Mouse (Mus musculus) layer of hippocampus, postnatal 10 days (tissue): Measurements from ENCODE around the gene Pih1d1. TPM values are rescaled to one million over a fixed set of nuclear protein-coding genes. Genes with fewer than 3 reads are reported as not detected.

ENCODE experiments used
- DNase-seq, 2 experiments: peaks; one replicate each; pipeline ENCODE4 v3.0.0; 2021; ENCODE audit warnings: low spot score in 2 of 2
- total RNA-seq, 2 experiments: library from RNA; stranded (reverse); gene quantifications; 2 replicates each; pipeline ENCODE4 v1.2.3; 2021

The Pih1d1 gene
- total RNA-seq, 2 experiments from 2014 or later = 60.7 to 63.1 TPM

GRCm38 (mm10) chr7:45126147-45126843 lies 27.8 kb upstream of the Pih1d1 start:
- no peak for DNase-seq

GRCm38 (mm10) chr7:45126844-45127699 lies 27.0 kb upstream of the Pih1d1 start:
- DNase-seq = no peak

- no peak for DNase-seq
Observed at GRCm38 (mm10) chr7:45127700-45128224, 26.3 kb upstream of the Pih1d1 start.

DNA sequence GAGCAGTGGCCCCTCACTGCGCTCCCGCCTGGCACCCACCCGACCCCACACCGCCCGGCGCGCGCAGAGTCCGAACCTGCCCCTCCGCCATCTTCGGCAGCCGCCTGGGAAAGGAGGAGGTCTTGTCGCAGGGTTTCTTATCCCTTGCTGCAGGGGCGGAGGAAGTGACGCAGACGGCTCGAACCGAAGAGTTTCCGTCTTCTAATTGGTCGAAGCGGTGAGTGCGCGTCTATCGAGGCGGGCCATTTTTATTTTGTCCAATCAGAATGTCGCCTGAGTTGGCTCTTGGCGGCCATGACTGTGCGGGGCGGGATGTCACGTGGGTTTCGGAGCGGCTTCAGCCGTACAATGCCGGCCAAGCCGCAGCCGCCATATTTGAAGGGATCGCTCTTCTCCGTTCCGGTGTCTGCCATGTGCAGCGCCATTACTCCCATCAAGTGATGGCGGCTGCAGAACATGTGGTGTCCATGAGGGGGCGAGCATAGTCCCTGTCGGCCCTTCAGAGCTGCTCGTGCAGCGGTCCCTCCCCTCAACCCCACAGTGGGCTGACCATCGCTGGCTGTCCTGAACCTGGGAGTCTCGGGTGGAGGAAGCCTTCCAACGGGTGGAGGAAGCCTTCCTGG lies 25.4 kb upstream of the Pih1d1 start, which contains the start of gene Rpl13a:
Gene Rpl13a, minus strand, starts transcription at position 138 of the 623 bp plus-strand sequence.
- peak; percentile 98 for DNase-seq

GRCm38 (mm10) chr7:45129318-45129717 lies 24.8 kb upstream of the Pih1d1 start:
- no peak for DNase-seq

DNA sequence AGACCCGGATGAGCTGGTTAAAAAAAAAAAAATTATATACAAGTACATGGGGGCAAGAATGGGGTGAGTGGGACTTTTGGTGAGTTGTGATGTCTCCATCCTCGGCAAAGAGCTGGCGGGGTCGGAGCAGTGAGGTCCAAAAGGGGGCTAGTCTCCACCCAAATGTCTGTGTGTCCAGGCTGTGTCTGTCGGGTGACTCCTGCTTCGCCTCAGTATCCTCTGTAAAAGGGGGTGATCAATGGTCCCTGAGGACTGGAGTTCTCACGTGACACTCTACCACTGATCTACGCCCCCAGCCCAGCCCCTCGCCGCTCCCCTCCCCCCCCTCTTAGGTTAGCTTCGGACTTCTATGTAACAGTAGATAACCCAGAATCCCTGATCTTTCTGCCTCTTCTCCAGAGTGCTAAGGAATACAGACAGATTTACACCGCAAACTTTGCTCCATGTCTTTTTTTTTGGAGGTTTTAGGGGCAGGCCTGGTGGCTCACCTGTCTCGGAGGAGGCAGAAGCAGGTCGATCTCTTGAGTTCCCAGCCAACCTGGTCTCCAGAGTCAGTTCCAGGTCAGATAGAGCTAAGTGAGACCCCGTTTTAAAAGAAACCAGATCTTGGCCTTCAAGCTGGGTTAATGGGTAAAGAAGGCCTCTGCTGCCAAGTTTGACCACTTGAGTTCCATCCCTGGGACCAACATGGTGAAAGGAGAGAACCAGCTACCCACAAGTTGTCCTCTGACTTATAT lies 24.2 kb upstream of the Pih1d1 start:
- no peak for DNase-seq

DNA sequence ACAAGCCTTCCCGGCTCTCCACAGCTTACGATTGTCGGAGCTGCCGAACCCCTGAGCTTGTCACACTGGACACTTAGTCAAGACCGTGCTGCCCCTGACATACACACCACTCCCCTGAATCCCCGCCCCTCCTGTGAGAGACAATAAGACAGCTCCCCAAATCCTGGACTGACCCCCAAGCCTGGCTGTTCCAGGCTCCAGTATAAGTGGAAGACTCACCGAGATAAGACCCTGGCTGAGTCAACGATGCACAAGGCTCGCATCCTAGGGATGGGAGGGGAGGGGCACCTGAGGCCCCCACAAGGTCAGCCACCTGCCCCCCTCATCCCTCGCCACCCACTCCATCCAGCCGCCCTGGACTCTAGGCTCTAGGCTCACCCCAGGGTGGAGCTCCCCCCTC lies 22.3 kb upstream of the Pih1d1 start:
- no peak for DNase-seq

- no peak for DNase-seq
Observed at GRCm38 (mm10) chr7:45133446-45134159, 20.5 kb upstream of the Pih1d1 start.

- DNase-seq = no peak
Observed at GRCm38 (mm10) chr7:45134544-45135026, 19.5 kb upstream of the Pih1d1 start.

DNA sequence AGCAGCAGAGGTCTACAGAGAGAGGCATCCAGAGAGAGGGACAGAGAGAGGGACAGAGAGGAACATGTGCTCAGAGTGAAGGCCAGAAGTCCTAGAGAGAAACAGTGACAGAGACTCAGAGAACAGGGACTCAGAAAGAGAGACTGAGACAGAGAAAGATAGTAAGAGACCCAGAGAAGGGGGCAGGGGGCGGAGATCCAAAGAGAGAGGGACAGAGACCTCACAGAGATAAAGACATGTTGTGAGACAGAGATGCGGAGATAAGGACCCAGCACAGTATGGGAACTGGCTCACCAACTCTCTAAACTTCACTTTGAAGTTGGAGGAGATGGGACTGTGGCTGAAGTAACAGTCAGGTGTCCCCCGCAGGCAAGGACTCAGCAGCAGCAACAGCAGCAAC lies 18.7 kb upstream of the Pih1d1 start:
- DNase-seq = no peak

DNA sequence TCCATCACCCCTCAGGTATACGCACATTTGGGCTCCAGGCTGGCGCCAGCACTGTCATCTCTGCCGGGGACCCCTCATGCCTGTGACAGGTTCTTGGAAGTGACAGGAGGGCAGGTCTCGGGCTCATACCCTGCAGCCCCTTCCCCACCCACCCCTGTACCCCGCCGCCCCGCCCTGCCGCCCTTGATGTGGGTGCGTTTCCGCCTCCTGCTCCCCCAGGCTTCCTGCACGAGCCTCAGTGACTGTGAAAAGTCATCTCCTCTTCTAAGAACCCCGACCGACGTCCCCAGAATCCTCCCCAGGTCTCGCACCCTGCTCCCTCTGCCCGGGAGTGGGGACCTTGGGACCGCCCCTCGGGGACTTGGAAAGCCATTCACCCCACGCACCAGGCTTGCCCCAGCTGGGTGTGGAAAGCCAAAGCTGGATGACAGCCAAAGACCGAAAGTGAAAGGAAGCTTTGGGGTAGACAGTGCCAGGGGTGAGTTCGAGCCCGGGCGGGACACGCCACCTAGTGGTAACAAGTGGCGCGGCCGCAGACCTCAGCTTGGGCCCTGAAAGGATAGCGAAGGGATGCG lies 18.0 kb upstream of the Pih1d1 start, which contains the start of the genes Gm45713 and Flt3l:
Gene Gm45713, minus strand, starts transcription at position 239 of the 575 bp plus-strand sequence.
Gene Flt3l, minus strand, starts transcription at position 440 of the 575 bp plus-strand sequence.
- DNase-seq = peak; percentile 90 to 93

DNA sequence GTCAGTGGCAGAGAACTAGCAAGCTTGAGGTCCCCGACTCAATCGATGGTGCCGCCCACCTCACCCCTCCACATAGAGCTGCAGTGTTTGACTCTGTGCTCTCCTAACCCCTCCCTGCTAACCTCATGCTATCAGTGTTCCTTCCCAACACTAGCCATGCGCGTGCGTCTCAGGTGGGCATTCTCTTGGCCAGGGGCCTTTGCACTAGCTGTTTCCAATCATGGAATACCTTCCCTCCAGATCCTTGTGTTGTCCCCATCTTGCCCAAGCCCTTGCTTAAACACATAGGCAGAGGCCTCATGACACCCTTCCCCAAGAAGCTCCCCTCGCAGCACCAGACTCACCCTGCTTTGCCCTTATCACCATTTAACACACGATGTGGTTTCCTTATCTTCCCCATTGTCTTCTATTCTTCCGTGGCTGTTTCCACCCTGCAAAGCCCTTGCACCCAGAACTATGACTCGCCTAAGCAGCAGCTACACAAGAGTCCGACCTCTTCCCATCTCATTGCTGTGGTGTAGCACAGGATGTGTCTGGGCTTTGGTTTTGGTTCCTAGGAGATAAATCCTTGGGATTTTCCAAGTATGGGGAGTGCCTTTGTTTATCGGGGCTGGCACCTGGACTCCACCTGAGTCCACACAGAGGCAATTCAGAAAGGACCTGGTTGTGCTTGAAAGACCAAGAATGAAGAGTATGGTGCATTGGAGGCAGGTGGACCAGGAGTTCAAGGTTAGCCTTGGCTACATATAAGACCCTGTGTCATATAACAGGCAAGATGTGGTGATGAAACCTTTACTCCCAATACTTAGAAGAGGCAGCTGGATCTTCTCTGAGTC lies 16.7 kb upstream of the Pih1d1 start:
- no peak for DNase-seq

- no peak for DNase-seq
Observed at GRCm38 (mm10) chr7:45138403-45138802, 15.7 kb upstream of the Pih1d1 start.

- DNase-seq = no peak
Observed at GRCm38 (mm10) chr7:45139904-45140723, 14.0 kb upstream of the Pih1d1 start.

GRCm38 (mm10) chr7:45141319-45141718 lies 12.8 kb upstream of the Pih1d1 start:
- no peak for DNase-seq

DNA sequence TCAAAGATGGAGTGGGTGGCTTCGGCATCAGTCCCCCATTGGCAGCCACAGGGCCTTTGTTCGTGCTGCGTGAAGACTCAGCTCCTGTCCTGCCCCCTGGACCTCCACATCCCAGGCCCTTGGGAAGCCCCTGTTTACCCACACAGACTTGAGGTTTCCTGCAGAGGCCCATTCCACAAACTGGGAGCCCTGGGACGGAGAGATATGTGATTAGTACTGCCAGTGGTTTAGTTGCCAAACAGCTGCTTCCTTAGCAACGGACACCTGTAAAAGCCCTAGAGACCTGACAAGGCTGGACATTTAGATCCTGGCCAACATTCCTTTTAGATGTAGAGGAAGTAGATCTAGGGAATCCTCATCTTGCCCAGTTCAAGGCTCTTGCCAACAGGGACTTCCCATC lies 12.2 kb upstream of the Pih1d1 start:
- DNase-seq = no peak

DNA sequence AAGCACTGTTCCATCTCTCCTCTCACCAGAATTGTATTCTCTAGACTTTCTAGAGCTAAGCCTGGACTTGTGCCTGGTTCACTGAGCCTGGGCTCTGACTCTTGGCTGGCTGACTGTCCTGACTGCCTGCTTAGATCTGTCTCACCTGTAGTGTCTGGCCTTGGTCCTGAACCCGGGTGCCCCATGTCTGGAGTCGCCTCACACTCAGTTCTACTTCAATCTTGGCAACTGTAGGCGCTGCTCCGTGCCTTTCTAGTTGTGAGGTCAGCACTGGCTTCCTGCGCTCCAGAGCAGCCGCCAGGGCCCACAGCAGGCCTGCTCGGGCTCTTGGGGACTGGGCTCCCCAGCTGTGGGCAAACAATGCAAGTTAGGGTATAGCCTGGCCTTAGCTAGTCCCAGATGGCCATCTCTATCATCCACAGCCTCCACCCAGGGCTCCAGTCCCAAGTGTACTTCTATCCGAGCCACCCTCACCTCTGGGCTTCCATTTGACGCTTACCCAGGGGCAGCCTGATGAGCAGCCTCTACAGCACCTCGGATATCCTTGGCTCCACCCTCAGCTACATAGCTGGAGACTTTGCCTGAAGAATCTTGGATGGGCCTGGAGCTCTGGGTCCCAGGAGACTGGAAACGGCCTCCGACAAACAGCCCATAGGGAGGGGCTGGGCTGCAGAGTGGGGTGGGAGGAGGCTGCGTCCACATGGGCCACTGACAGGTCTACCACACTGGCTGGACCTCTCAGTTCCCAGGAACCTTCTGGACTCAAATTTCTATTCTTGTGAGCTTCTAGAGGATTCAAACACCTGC lies 9.5 kb upstream of the Pih1d1 start:
- DNase-seq = no peak
